Mouse (Mus musculus) E14TG2a.4 (cell line): ENCODE measurements at regions not wholly inside any gene's neighbourhood (a gene's known extent, or its start where the extent isn't known, plus 50 kb on each side); places are given as distances from the start of the nearest gene placed in this dataset.

Experiments used
- CTCF ChIP-seq: conservative IDR thresholded peaks from 2 replicates; pipeline ENCODE4 v1.5.1; 2014; ENCODE audit warnings: low read length
- POU5F1 ChIP-seq: IDR thresholded peaks from 2 replicates; pipeline ENCODE4 v1.6.1; 2014; ENCODE audit warnings: low read length, borderline replicate concordance

- no peak for TF ChIP-seq CTCF
- TF ChIP-seq POU5F1 = no peak
Observed at GRCm38 (mm10) chr12:45563325-45564030, 489.0 kb upstream of the Stxbp6 start.
